Mouse (Mus musculus): ENCODE data around the gene Anp32e. TPM values are rescaled to one million over a fixed set of nuclear protein-coding genes. Genes with fewer than 3 reads are reported as not detected.
"Not testable (repeated sequence)": the region's sequence is repeated elsewhere in the genome, so short reads cannot be mapped to it uniquely, and the experiment has no call there.

Anp32e gene
- polyA plus RNA-seq (2016; fragmentation: Nextera tagmentation; extraction: Ambion mirVana), result 366 and 378 TPM in 2 replicates

DNA sequence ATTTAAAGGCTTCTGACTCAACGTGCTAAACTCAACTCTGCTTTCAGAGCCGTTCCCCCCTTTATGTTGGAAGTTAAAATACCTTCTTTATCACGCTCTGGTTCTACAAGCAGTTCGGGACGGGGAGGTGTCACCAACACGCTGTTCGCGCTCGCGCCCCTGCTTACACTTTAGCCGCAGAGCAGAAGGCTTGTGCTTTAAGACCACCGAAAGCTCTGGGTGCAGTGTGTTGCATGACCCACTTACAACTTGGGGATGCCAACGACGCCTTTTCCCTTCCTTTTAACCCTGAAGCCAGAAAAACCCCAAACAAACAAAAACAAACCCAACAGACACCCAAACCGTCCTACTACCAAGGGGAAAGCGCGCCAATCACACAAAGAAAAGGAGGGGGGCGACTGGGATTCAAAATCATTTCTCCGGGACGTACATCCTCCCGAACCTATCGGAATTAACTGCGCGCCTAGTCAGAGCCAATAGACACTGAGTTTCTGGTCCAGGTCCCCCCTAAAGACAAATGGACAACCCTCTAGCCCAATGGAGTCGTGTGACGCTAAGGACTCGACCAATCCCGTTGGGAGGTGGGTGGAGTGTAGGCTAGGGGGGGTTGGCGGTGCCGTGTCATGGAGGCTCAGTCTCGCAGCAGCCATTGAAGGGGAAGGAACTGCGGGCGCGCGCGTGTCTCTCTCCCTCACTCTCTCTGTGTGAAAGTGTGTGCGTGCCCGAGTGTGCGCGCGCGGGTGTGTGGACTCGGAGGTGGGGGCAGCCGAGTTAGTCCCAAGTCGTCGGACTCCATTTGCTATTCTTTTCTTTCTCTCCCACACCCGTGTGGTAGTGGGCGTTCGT lies at the start of gene Anp32e:
Gene Anp32e, plus strand, starts transcription at position 589 of the 846 bp plus-strand sequence.
- DNase-seq (ENCODE audit: low spot score), result peak; percentile 96
- Histone ChIP-seq H3K4me1 (peaks cover 26% of the 10 kb centered on the region), H3K36me3 (peaks cover 18% of the 10 kb centered on the region), H3K4me3 (peak within 1 kb of the TSS; percentile 88), H3K27me3 (ENCODE audit: low read depth, poor library complexity, severe bottlenecking) (no peaks in the 10 kb centered on the region), H3K27ac (replicated peaks) (peak within 1 kb of the TSS; percentile 99), H3K9me3 (replicated peaks) (no peaks in the 10 kb centered on the region)
- under 1% methylated on average over 49 of the region's 49 CpGs for WGBS

DNA sequence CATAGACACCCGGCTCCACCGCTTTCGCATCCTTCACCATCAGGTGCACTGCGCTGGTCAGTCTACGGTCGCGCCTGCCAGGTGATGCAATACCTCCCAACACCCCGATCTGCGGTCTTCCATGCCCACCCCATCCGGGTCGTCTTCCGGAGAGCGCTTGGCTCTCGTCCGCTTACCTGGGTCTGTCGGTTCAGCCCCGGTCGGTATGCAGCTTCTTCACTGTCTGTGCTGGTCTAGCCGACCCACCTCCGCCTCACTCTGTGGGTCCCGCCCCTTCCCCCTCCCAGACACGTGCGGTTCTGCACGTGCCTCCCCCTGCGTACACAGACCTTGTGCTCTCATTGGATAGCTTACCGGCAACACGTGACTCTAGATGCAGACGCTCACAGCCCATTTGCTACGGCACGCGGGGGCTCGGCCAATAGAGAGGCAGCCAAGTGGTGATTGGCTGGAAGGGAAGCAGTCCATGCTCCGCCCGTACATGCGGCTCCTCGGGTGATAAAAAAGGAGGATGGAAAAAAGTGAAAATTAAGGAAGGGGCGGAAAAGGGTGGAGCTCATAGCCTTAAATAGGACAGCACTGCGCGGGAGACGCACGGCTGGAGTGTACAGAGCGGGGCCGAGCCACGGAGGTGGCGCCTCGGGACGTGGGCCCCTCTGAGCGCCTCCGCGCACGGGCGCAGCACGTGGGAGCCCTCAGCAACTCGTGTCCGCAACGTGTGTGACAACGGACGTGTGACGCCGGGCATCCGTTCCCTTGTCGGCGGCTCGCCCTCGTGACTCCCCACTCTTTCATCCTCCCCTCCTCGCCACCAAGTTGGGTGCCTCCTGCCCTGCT lies 46.8 kb upstream of the Anp32e start, which contains the start of gene Ciart:
Gene Ciart, minus strand, starts transcription at position 273 of the 837 bp plus-strand sequence.
- WGBS, result under 1% methylated on average over 66 of the region's 66 CpGs
- Histone ChIP-seq H3K4me1 (peaks cover 25% of the 10 kb centered on the region), H3K27ac (replicated peaks) (peak within 1 kb of the TSS; percentile 75), H3K9me3 (replicated peaks) (no peaks in the 10 kb centered on the region), H3K27me3 (ENCODE audit: low read depth, poor library complexity, severe bottlenecking) (peaks cover 17% of the 10 kb centered on the region), H3K36me3 (peaks cover 6% of the 10 kb centered on the region; the same call in 1 of the 2 replicates), H3K4me3 (peak within 1 kb of the TSS; percentile 68)
- peak; percentile 95 for DNase-seq (ENCODE audit: low spot score)

GRCm38 (mm10) chr3:95882816-95883425 lies 46.1 kb upstream of the Anp32e start:
- Histone ChIP-seq H3K9me3 (replicated peaks) (no peaks in the 10 kb centered on the region), H3K4me3 (peak overlapping the region; percentile 68), H3K27me3 (ENCODE audit: low read depth, poor library complexity, severe bottlenecking) (peaks cover 17% of the 10 kb centered on the region), H3K4me1 (peaks cover 25% of the 10 kb centered on the region), H3K27ac (replicated peaks) (peak overlapping the region; percentile 75), H3K36me3 (peaks cover 6% of the 10 kb centered on the region; the same call in 1 of the 2 replicates)
- WGBS, result 3% methylated on average over 24 of the region's 24 CpGs
- peak; percentile 57 for DNase-seq (ENCODE audit: low spot score)

DNA sequence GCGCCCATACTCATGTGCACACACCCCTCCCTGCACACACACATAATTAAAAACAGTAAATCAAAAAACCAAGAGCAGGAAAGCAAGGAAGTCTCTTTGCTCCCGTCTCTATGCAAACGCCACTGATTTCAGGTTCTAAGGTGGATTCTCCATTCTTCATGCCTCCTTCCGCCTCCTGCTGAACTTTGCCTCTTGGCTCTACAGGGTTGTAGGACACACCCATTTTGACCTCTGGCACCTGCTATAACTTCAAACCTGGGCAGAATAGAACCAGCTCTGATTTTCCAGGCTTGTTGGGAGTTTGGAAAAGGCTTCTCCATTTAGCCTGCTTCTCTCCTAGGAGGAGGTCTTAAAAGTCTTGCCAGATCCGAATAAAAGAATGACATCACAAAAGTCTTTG lies 44.6 kb upstream of the Anp32e start:
- no peak overlapping the region for H3K27ac ChIP-seq (replicated peaks)
- no peaks in the 10 kb centered on the region for H3K36me3 ChIP-seq
- no peak overlapping the region for H3K4me3 ChIP-seq
- peaks cover 17% of the 10 kb centered on the region for H3K27me3 ChIP-seq (ENCODE audit: low read depth, poor library complexity, severe bottlenecking)
- WGBS, result 85% methylated on average over 5 of the region's 5 CpGs
- DNase-seq (ENCODE audit: low spot score), result no peak
- H3K9me3 ChIP-seq (replicated peaks), result no peaks in the 10 kb centered on the region
- peaks cover 25% of the 10 kb centered on the region for H3K4me1 ChIP-seq

DNA sequence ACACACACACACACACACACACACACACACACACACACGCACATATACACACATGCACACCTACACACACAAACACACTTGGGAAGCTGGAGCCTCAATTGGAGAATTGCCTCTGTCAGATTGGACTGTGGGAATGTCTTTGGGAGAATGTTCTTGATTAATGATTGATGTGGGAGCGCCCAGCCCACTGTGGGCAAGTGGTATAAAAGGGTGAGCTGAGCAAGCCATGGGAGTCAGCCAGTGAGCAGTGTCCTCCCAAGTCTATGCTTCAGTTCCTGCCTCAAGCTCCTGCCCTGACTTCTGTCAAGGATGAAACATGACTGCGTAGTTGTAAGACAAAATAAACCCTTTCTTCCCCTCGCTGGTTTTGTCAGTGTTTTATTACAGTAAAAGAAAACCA lies 41.5 kb upstream of the Anp32e start:
- Histone ChIP-seq H3K4me1 (peaks cover 21% of the 10 kb centered on the region), H3K27ac (replicated peaks) (no peak overlapping the region), H3K9me3 (replicated peaks) (no peaks in the 10 kb centered on the region), H3K4me3 (no peak overlapping the region), H3K27me3 (ENCODE audit: low read depth, poor library complexity, severe bottlenecking) (peaks cover 9% of the 10 kb centered on the region; the same call in 1 of the 2 replicates), H3K36me3 (no peaks in the 10 kb centered on the region)
- DNase-seq (ENCODE audit: low spot score), result no peak
- WGBS, result 78% methylated on average over 4 of the region's 4 CpGs

- H3K27me3 ChIP-seq (ENCODE audit: low read depth, poor library complexity, severe bottlenecking), result peaks cover 5% of the 10 kb centered on the region; the same call in 1 of the 2 replicates
- H3K27ac ChIP-seq (replicated peaks), result no peak overlapping the region
- peaks cover 30% of the 10 kb centered on the region for H3K4me1 ChIP-seq
- H3K36me3 ChIP-seq, result no peaks in the 10 kb centered on the region
- DNase-seq (ENCODE audit: low spot score), result no peak
- no peaks in the 10 kb centered on the region for H3K9me3 ChIP-seq (replicated peaks)
- whole genome bisulfite sequencing, result 79% methylated on average over 3 of the region's 3 CpGs
- no peak overlapping the region for H3K4me3 ChIP-seq
Measured at GRCm38 (mm10) chr3:95889664-95890063, 39.4 kb upstream of the Anp32e start.

DNA sequence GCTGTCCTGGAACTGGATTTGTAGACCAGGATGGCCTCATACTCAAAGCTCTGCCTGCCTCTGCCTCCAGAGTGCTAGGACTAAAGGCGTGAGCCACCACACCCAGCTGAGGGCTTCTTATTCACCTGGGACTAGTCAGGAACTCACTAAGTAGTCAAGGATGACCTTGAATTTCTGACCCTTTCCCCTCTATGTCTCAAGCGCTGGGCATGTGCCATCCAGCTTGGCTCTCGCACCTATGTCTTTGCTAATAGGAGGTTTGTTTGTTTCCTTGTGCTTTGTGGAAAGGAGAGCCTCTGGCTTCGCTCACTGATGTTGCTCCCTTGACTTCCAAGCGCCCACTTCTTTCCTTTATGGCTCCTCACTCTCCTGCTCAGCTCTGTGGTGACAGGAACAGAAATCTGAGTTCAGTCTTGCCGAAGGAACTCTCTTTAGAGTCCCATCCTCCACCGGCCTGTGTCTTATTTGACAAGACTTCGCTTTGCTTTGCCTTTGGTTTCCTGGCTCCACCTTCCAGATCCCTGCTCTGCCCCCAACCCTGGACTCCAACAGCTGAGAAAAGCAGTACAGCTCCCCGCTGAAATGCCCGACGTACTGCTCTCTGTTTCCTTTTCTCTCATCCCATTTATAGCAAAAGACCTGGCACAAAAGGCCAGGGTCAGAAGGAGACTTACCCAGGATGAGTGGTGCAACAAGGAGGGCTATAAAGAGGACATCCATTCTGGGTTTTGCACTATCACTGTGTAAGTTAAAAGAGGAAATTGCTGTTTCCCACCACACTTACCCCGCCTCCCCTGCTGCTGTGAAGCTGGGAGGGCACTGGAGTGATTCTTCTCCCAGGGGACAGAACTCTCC lies 37.6 kb upstream of the Anp32e start, which contains the start of gene BC028528:
Gene BC028528, minus strand, starts transcription at position 795 of the 855 bp plus-strand sequence.
- Histone ChIP-seq H3K27me3 (ENCODE audit: low read depth, poor library complexity, severe bottlenecking) (peaks cover 5% of the 10 kb centered on the region; the same call in 1 of the 2 replicates), H3K4me1 (peaks cover 41% of the 10 kb centered on the region), H3K9me3 (replicated peaks) (no peaks in the 10 kb centered on the region), H3K4me3 (peak within 1 kb of the TSS; percentile 16), H3K36me3 (peaks cover 7% of the 10 kb centered on the region), H3K27ac (replicated peaks) (peak within 1 kb of the TSS; percentile 53)
- 26% methylated on average over 12 of the region's 12 CpGs for WGBS
- no peak for DNase-seq (ENCODE audit: low spot score)

- H3K27ac ChIP-seq (replicated peaks), result peak overlapping the region; percentile 53
- H3K4me3 ChIP-seq, result peak overlapping the region; percentile 16
- H3K27me3 ChIP-seq (ENCODE audit: low read depth, poor library complexity, severe bottlenecking), result peaks cover 5% of the 10 kb centered on the region; the same call in 1 of the 2 replicates
- DNase-seq (ENCODE audit: low spot score), result no peak
- H3K36me3 ChIP-seq, result peaks cover 8% of the 10 kb centered on the region
- H3K9me3 ChIP-seq (replicated peaks), result no peaks in the 10 kb centered on the region
- 40% methylated on average over 11 of the region's 11 CpGs for WGBS
- peaks cover 41% of the 10 kb centered on the region for H3K4me1 ChIP-seq
Measured at GRCm38 (mm10) chr3:95892066-95893052, 36.7 kb upstream of the Anp32e start.

- Histone ChIP-seq H3K36me3 (peaks cover 16% of the 10 kb centered on the region), H3K4me1 (peaks cover 41% of the 10 kb centered on the region), H3K9me3 (replicated peaks) (no peaks in the 10 kb centered on the region), H3K27me3 (ENCODE audit: low read depth, poor library complexity, severe bottlenecking) (peaks cover 5% of the 10 kb centered on the region; the same call in 1 of the 2 replicates), H3K4me3 (peak overlapping the region; percentile 80), H3K27ac (replicated peaks) (peak overlapping the region; percentile 82)
- DNase-seq (ENCODE audit: low spot score), result no peak
- WGBS, result 30% methylated on average over 7 of the region's 7 CpGs
Measured at GRCm38 (mm10) chr3:95893126-95893525, 35.9 kb upstream of the Anp32e start.

- not testable (repeated sequence) for H3K9me3 ChIP-seq (replicated peaks); H3K27me3 ChIP-seq (ENCODE audit: low read depth, poor library complexity, severe bottlenecking)
- WGBS, result under 1% methylated on average over 30 of the region's 43 CpGs
- peak within 1 kb of the TSS; percentile 80 for H3K4me3 ChIP-seq
- H3K27ac ChIP-seq (replicated peaks), result peak within 1 kb of the TSS; percentile 84
- peak; percentile 96 for DNase-seq (ENCODE audit: low spot score)
- peaks cover 41% of the 10 kb centered on the region for H3K4me1 ChIP-seq
- H3K36me3 ChIP-seq, result peaks cover 22% of the 10 kb centered on the region
Measured at GRCm38 (mm10) chr3:95893606-95894316, 35.3 kb upstream of the Anp32e start, which contains the start of gene Aph1a. Aph1a (plus strand) TSS chr3:95893969.

All from midbrain, embryonic 10.5 days (tissue).